Comparison of ENCODE assay signal across 7 mouse cellular contexts in genomic region chr17:35829737-35830136, GRCm38 (mm10). TPM values are rescaled to one million over a fixed set of nuclear protein-coding genes. Genes with fewer than 3 reads are reported as not detected.
DNase-seq lines count a peak whose midpoint lies in the region; ATAC-seq and TF ChIP-seq lines count a peak whose summit lies in the region.

No protein-coding gene starts in this region.

- TF ChIP-seq POLR2A in cortical plate, adult 2 months (IDR thresholded peaks at IDR 0.05; ENCODE audit: extremely low read depth, insufficient read depth, low read length): no peak

- no peak overlapping the region for H3K4me3 ChIP-seq in cortical plate, adult 2 months (ENCODE audit: insufficient read depth, low read length)
- no peak overlapping the region for H3K4me3 ChIP-seq in intestine, embryonic 14.5 days (ENCODE audit: low read depth, low read length)
- no peak overlapping the region for H3K4me3 ChIP-seq in limb, embryonic 11.5 days (ENCODE audit: low read depth, low read length)
- no peak overlapping the region for H3K4me3 ChIP-seq in midbrain, embryonic 12.5 days

- intact Hi-C loops in gastrocnemius, postnatal 14 days (cut with DNase I; ENCODE audit: low total_unique reads): loop anchor here (5.0 kb wide), 1 partner anchor 87 kb away; no protein-coding TSS in a partner anchor

- peak overlapping the region; percentile 23; the same call in 1 of the 2 replicates for H3K4me2 ChIP-seq in intestine, embryonic 14.5 days (ENCODE audit: low read length)
- peak overlapping the region; percentile 12 for H3K4me2 ChIP-seq in limb, embryonic 11.5 days (ENCODE audit: low read depth, severe bottlenecking)
- peak overlapping the region; percentile 16; the same call in 1 of the 2 replicates for H3K4me2 ChIP-seq in midbrain, embryonic 12.5 days (replicated peaks)

- no peaks in the 10 kb centered on the region for H3K27me3 ChIP-seq in intestine, embryonic 14.5 days (replicated peaks; ENCODE audit: control insufficient read depth, insufficient read depth, low read length)
- no peaks in the 10 kb centered on the region for H3K27me3 ChIP-seq in limb, embryonic 11.5 days (ENCODE audit: control insufficient read depth, insufficient read depth, low read length)
- no peaks in the 10 kb centered on the region for H3K27me3 ChIP-seq in midbrain, embryonic 12.5 days

- under 1% methylated on average over 21 of the region's 21 CpGs for WGBS in intestine, embryonic 14.5 days
- under 1% methylated on average over 21 of the region's 21 CpGs for WGBS in limb, embryonic 11.5 days
- WGBS in midbrain, embryonic 12.5 days: 2% methylated on average over 21 of the region's 21 CpGs

- H3K4me1 ChIP-seq in cortical plate, adult 2 months (ENCODE audit: control insufficient read depth, insufficient read depth, low read length): peaks cover under 1% of the 10 kb centered on the region; the same call in 1 of the 2 replicates
- peaks cover 16% of the 10 kb centered on the region for H3K4me1 ChIP-seq in intestine, embryonic 14.5 days (replicated peaks; ENCODE audit: control insufficient read depth, insufficient read depth, low read length)
- H3K4me1 ChIP-seq in limb, embryonic 11.5 days (ENCODE audit: control insufficient read depth, insufficient read depth, low read length): peaks cover 10% of the 10 kb centered on the region; the same call in 1 of the 2 replicates
- H3K4me1 ChIP-seq in midbrain, embryonic 12.5 days: peaks cover 26% of the 10 kb centered on the region

- peak; percentile 73 for ATAC-seq in intestine, embryonic 14.5 days (replicated peaks; ENCODE audit: low FRiP score, low TSS enrichment, low read depth)
- peak; percentile 22; the same call in 1 of the 2 replicates for ATAC-seq in limb, embryonic 11.5 days (ENCODE audit: insufficient number of reproducible peaks, low FRiP score, low TSS enrichment, low read depth)
- peak; percentile 75 for ATAC-seq in midbrain, embryonic 12.5 days (ENCODE audit: low FRiP score, low read depth)

- TF ChIP-seq CTCF in cortical plate, adult 2 months (IDR thresholded peaks at IDR 0.05; ENCODE audit: extremely low read depth, insufficient read depth, low read length): peak; percentile 64

- peaks cover 66% of the 10 kb centered on the region for H3K36me3 ChIP-seq in intestine, embryonic 14.5 days (ENCODE audit: control insufficient read depth, insufficient read depth, low read length)
- peaks cover 30% of the 10 kb centered on the region; the same call in 1 of the 2 replicates for H3K36me3 ChIP-seq in limb, embryonic 11.5 days (ENCODE audit: control insufficient read depth, insufficient read depth, low read length)
- H3K36me3 ChIP-seq in midbrain, embryonic 12.5 days: peaks cover 68% of the 10 kb centered on the region

- no peak overlapping the region for H3K9ac ChIP-seq in intestine, embryonic 14.5 days (ENCODE audit: low read length)
- no peak overlapping the region for H3K9ac ChIP-seq in limb, embryonic 11.5 days (ENCODE audit: low read length)
- H3K9ac ChIP-seq in midbrain, embryonic 12.5 days (replicated peaks): no peak overlapping the region

- DNase-seq in adrenal gland, adult 18-20 months (ENCODE audit: low spot score in 2 of 2): peak; percentile 84 to 85
- peak; percentile 86 for DNase-seq in gastrocnemius, postnatal 14 days
- peak; percentile 89 for DNase-seq in intestine, embryonic 14.5 days (ENCODE audit: low spot score)
- peak; percentile 88 for DNase-seq in limb, embryonic 11.5 days (ENCODE audit: low spot score)
- DNase-seq in spleen, adult 18-20 months: peak; percentile 81 to 86

- H3K9me3 ChIP-seq in intestine, embryonic 14.5 days (ENCODE audit: control insufficient read depth, low read length): no peaks in the 10 kb centered on the region
- H3K9me3 ChIP-seq in limb, embryonic 11.5 days (ENCODE audit: control insufficient read depth, low read length): no peaks in the 10 kb centered on the region
- no peaks in the 10 kb centered on the region for H3K9me3 ChIP-seq in midbrain, embryonic 12.5 days

- no peak overlapping the region for H3K27ac ChIP-seq in cortical plate, adult 2 months (ENCODE audit: insufficient read depth, low read length)
- peak overlapping the region; percentile 5; the same call in 1 of the 2 replicates for H3K27ac ChIP-seq in intestine, embryonic 14.5 days (ENCODE audit: low read depth)
- no peak overlapping the region for H3K27ac ChIP-seq in limb, embryonic 11.5 days (replicated peaks; ENCODE audit: low read depth, low read length)
- H3K27ac ChIP-seq in midbrain, embryonic 12.5 days (replicated peaks): no peak overlapping the region

RNA-seq across cellular contexts. Expression of gene Flot1, which starts 6.7 kb away (rescaled TPM):
- 10 to 100 TPM; 62.9 to 71.2 TPM for total RNA-seq in adrenal gland, adult 18-20 months (2021)
- polyA plus RNA-seq in cortical plate, adult 2 months (2012; rRNA removed): 212 and 223 TPM in 2 replicates
- 10 to 100 TPM; 39.2 to 40.3 TPM for total RNA-seq in gastrocnemius, postnatal 14 days (2021)
- 42.5 and 48.5 TPM in 2 replicates for polyA plus RNA-seq in intestine, embryonic 14.5 days (2014; fragmentation: Nextera tagmentation; extraction: Ambion mirVana)
- polyA plus RNA-seq in limb, embryonic 11.5 days (2014; fragmentation: Nextera tagmentation; extraction: Ambion mirVana): 47.1 and 47.8 TPM in 2 replicates
- 49.0 and 53.5 TPM in 2 replicates for polyA plus RNA-seq in midbrain, embryonic 12.5 days (2016; fragmentation: Nextera tagmentation; extraction: Ambion mirVana)

RNA-seq across cellular contexts. Expression of gene Ier3, which starts 8.3 kb away (rescaled TPM):
- 10 to 100 TPM in 1 of 2 experiments, 1 to 10 TPM in 1; 7.9 to 19.0 TPM for total RNA-seq in adrenal gland, adult 18-20 months (2021)
- polyA plus RNA-seq in cortical plate, adult 2 months (2012; rRNA removed): 13.4 and 18.4 TPM in 2 replicates
- total RNA-seq in gastrocnemius, postnatal 14 days (2021): 1 to 10 TPM; 4.6 to 5.4 TPM
- polyA plus RNA-seq in intestine, embryonic 14.5 days (2014; fragmentation: Nextera tagmentation; extraction: Ambion mirVana): 4.4 and 5.1 TPM in 2 replicates
- polyA plus RNA-seq in limb, embryonic 11.5 days (2014; fragmentation: Nextera tagmentation; extraction: Ambion mirVana): 2.7 and 3.1 TPM in 2 replicates
- 5.4 and 7.5 TPM in 2 replicates for polyA plus RNA-seq in midbrain, embryonic 12.5 days (2016; fragmentation: Nextera tagmentation; extraction: Ambion mirVana)

RNA-seq across cellular contexts. Expression of gene Tubb5, which starts 8.4 kb away (rescaled TPM):
- total RNA-seq in adrenal gland, adult 18-20 months (2021): 100 to 1,000 TPM; 134 to 185 TPM
- polyA plus RNA-seq in cortical plate, adult 2 months (2012; rRNA removed): 453 and 474 TPM in 2 replicates
- 100 to 1,000 TPM in 1 of 2 experiments, 10 to 100 TPM in 1; 95.6 to 123 TPM for total RNA-seq in gastrocnemius, postnatal 14 days (2021)
- 923 and 1,006 TPM in 2 replicates for polyA plus RNA-seq in intestine, embryonic 14.5 days (2014; fragmentation: Nextera tagmentation; extraction: Ambion mirVana)
- polyA plus RNA-seq in limb, embryonic 11.5 days (2014; fragmentation: Nextera tagmentation; extraction: Ambion mirVana): 1,416 and 1,443 TPM in 2 replicates
- polyA plus RNA-seq in midbrain, embryonic 12.5 days (2016; fragmentation: Nextera tagmentation; extraction: Ambion mirVana): 1,535 and 1,561 TPM in 2 replicates

RNA-seq across cellular contexts. Expression of gene Mdc1, which starts 11.6 kb away (rescaled TPM):
- total RNA-seq in adrenal gland, adult 18-20 months (2021): 10 to 100 TPM; 11.5 to 16.7 TPM
- polyA plus RNA-seq in cortical plate, adult 2 months (2012; rRNA removed): 7.7 and 8.4 TPM in 2 replicates
- 1 to 10 TPM; 5.4 to 6.9 TPM for total RNA-seq in gastrocnemius, postnatal 14 days (2021)
- polyA plus RNA-seq in intestine, embryonic 14.5 days (2014; fragmentation: Nextera tagmentation; extraction: Ambion mirVana): 16.6 and 17.8 TPM in 2 replicates
- polyA plus RNA-seq in limb, embryonic 11.5 days (2014; fragmentation: Nextera tagmentation; extraction: Ambion mirVana): 20.7 and 23.5 TPM in 2 replicates
- polyA plus RNA-seq in midbrain, embryonic 12.5 days (2016; fragmentation: Nextera tagmentation; extraction: Ambion mirVana): 19.1 and 20.3 TPM in 2 replicates

RNA-seq across cellular contexts. Expression of gene Nrm, which starts 31.4 kb away (rescaled TPM):
- total RNA-seq in adrenal gland, adult 18-20 months (2021): 1 to 10 TPM; 2.3 TPM
- 7.5 and 9.3 TPM in 2 replicates for polyA plus RNA-seq in cortical plate, adult 2 months (2012; rRNA removed)
- total RNA-seq in gastrocnemius, postnatal 14 days (2021): 1 to 10 TPM; 4.8 TPM
- 62.6 and 69.3 TPM in 2 replicates for polyA plus RNA-seq in intestine, embryonic 14.5 days (2014; fragmentation: Nextera tagmentation; extraction: Ambion mirVana)
- polyA plus RNA-seq in limb, embryonic 11.5 days (2014; fragmentation: Nextera tagmentation; extraction: Ambion mirVana): 55.6 and 56.4 TPM in 2 replicates
- polyA plus RNA-seq in midbrain, embryonic 12.5 days (2016; fragmentation: Nextera tagmentation; extraction: Ambion mirVana): 48.5 and 48.6 TPM in 2 replicates

Comparison
In these comparisons a context has a peak if more than half of its experiments do, and no peak if none do; other contexts are left out.
1. ATAC-seq: peak in every context shown above with its lines; median percentile 75 in midbrain, embryonic 12.5 days; 73 in intestine, embryonic 14.5 days; 22 in limb, embryonic 11.5 days.